Mouse (Mus musculus) retina, postnatal 1 day (tissue): ENCODE results near the gene Ppfibp1.

Experiments used
- DNase-seq: peaks from one replicate; pipeline ENCODE4 v3.0.0-alpha.2; 2012

Ppfibp1 gene

DNA sequence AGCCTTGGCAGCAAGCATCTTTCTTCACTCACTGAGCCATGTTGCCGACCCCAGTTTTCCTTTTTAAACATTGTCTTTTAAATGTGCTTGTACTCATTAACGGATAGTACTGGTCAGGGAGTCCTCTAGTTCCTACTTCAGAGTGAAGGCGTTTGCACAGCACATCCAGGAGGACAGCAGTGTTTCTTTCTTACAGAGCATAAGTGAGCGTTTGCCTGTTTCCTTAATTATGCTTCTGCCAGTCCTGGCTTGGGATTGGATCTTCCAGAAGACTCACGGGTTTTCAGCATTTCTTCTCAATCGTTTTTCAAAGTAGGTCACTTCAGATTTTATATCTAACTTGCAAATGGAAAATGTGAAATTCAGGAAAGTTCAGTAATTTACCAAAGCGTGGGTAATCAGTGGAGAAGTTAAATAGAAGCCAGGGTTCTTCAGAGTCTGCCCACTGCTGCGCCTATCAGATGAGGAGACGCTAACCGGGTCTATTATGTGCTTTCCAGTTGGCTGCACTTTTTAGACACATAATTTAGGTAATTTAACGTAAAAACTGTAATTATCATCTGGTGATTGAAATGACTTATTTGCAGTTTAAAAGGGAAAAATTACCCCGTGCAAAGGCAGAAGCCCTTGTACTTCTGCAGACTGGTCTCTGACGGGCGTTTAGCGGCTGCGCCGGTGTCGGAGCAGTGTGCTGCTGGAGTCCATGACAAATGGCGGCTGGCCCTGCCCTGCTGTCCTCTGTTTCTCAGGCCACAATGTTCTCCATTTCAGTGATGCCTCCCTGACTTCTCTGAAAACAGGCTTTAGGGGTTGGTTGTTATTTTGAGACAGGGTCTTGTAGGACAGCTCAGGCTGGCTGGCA is 165.7 kb downstream of the Ppfibp1 start:
- DNase-seq = no peak

GRCm38 (mm10) chr6:147055374-147055977 is 167.2 kb downstream of the Ppfibp1 start:
- DNase-seq = no peak

DNA sequence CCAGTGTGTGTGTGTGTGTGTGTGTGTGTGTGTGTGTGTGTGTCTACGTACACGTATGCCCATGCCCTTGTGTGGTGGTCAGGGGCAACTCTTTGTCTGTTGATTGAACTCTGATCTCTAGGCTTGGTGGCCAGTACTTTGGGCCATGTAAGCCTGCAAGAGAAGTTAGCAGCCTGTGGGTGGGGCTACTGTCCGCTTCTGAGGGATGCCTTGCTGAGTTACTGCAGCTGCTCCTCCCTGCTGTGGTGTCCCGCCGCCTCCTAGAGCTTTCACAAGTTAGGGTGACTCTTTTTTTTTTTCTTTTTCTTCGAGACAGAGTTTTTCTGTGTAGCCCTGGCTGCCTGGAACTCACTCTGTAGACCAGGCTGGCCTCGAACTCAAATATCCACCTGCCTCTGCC is 171.0 kb downstream of the Ppfibp1 start:
- no peak for DNase-seq

DNA sequence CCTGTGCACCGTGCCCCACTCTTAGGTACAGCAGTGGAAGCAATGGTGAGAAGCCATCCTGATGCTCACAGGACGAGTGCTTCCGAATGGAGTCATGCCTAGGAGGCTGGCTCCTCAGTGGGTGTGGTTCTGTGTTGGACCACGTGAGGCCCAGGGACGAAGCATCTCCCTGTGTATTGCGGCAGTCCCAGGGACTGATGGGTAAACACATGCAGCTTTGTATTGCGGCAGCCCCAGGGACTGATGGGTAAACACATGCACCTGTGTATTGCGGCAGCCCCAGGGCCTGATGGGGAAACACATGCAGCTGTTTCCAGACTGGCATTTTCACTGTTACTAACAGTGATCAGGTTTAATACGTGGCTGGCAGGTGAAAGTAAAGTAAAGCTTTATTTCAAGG is 173.3 kb downstream of the Ppfibp1 start:
- no peak for DNase-seq

GRCm38 (mm10) chr6:147062034-147062433 is 173.7 kb downstream of the Ppfibp1 start:
- peak; percentile 10 for DNase-seq

DNA sequence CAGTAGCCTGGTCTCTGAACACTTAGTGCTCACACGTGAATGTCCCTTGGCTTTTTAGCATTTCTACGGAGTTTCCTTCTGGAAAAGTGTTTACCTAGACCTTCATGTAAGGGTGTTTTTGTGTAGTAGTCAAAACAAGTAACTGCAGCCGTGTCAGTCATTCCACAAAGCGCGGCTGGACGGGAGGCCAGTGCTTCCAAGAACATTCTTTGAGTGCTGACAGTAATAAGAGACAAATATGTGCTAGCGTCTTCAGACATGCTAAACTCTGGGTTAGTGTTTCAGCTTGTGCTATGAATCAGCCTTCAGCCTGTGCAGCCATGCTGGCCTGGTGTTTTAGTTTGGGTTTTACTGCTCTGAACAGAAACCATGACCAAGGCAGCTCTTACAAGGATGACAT is 174.4 kb downstream of the Ppfibp1 start:
- DNase-seq = no peak

- no peak for DNase-seq
Measured at GRCm38 (mm10) chr6:147064226-147064943, 176.1 kb downstream of the Ppfibp1 start.

DNA sequence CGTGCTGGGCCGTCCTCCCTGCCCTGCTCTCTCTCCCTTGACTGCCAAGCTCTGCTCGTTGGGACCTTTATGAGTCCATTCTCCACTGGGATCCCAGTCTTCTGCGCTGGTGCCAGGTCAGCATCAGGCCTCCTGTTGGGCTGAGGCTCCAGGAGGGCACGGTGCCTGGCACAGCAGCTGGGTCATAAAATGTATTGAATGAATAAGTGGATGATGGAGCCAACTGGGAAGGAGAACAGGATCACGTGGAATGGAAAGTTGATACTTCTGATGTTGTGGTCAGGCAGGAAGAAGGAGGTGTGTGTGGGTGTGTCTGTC is 176.6 kb downstream of the Ppfibp1 start:
- DNase-seq = no peak

DNA sequence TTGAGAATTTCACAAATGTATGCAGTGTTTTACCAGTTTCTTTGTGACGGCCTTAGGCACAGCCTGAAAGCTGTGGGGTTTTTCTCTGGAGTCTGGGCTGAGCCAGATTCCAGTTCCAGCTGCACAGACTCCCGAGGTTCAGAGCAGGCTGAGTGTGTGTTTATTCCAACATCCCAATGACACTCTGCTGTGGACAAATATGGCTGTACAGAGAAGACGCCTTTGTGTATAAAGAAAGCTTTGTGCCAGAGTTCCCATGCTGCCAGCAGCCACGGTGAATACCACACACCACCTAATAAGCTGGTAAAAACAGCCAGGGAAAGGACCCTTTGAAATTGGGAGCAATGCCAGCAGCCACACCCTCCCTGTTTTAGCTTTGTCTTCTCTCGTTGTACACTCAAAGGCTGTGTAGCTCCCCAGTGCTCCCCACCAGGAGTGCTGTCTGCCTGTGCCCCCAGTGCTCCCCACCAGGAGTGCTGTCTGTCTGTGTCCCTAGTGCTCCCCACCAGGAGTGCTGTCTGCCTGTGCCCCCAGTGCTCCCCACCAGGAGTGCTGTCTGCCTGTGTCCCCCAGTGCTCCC is 187.6 kb downstream of the Ppfibp1 start:
- no peak for DNase-seq

DNA sequence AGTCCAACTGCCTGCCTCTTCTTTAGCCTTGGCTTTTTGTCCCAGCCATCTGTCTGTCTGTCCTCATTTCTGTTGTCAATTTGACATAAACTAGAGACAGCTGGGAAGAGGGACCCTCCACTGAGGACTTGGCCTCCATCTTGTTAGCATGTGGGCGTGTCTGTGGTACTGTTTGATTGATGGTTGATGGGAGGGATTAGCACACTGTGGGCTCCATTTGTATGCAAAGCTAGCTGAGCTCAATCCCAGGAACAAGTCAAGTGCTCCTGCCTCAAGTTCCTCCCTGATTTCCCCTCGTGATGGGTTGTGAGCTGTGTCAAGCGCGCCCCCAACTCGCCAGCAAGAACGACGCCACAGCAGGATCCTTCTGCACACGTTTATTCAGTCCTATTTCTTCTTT is 188.6 kb downstream of the Ppfibp1 start:
- no peak for DNase-seq

DNA sequence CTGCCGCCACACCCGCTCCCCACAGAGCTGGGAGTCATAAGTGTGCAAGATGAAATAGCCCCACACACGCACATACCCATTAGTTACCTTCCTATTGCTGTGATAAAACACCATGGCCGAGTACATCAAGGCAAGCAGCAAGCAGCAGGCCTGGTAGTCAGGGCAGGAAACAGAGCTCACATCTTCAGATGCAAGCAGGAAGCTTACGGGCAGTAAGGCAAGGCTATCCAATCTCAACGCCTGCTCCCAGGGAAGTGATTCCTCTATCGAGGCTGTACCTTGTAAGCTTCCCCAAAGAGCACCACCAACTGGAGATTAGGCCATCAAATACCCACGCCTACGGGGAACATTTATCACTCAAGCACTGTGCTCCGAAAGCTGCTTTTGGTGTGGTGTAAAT is 191.6 kb downstream of the Ppfibp1 start:
- DNase-seq = no peak
